11 mouse cellular contexts compared by ENCODE assay signal in the genomic region with DNA sequence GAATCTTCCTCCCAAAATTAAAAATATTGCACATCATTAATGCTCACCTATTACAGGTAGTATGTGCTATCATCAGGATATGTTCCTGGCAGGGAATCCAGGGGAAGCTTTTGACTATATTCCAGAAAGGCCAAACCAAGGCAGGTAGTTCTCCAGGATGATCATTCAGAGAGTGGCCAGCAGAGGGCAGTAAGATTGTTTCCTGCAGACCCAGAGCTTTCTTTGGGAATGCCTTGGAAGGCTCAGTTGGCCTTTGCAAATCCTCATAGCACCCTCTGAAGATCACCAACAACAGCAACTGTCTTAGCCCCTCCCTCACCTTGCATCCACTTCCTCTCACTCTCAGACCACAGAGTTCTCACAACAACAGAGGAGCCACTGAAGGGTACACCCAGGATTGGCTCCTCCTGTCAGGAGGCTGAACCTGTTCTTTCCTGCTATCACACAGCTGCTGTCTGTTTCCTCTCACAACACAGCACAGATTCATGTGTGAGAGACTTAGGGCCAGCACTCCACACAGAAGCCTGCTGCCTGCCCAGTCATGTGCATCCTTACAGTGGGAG. TPM values are rescaled to one million over a fixed set of nuclear protein-coding genes. Genes with fewer than 3 reads are reported as not detected.
DNase-seq lines count a peak whose midpoint lies in the region; ATAC-seq and TF ChIP-seq lines count a peak whose summit lies in the region.
"Had no signal": no experiment of that assay in that cellular context is flagged by ENCODE, and none has a peak within 500 bp of the region (broad histone marks: within the 10 kb centered on the region; RNA-seq: fewer than 3 reads in every experiment).

No protein-coding gene starts in this region.

- intact Hi-C loops in heart, postnatal 14 days (cut with DNase I), result no loop called here

- ATAC-seq in forebrain, postnatal 0 days, result no peak
- no peak for ATAC-seq in forebrain, embryonic 12.5 days (ENCODE audit: low FRiP score)
- ATAC-seq in midbrain, embryonic 14.5 days (ENCODE audit: low FRiP score, low TSS enrichment), result no peak
- no peak for ATAC-seq in midbrain, embryonic 13.5 days

- no peaks in the 10 kb centered on the region for H3K27me3 ChIP-seq in forebrain, postnatal 0 days (ENCODE audit: insufficient read depth, low read length)
- H3K27me3 ChIP-seq in forebrain, embryonic 12.5 days, result no peaks in the 10 kb centered on the region
- H3K27me3 ChIP-seq in midbrain, embryonic 14.5 days (ENCODE audit: control insufficient read depth, insufficient read depth, low read length), result no peaks in the 10 kb centered on the region
- no peaks in the 10 kb centered on the region for H3K27me3 ChIP-seq in midbrain, embryonic 13.5 days
- H3K27me3 ChIP-seq: limb, embryonic 13.5 days had no signal

- H3K9ac ChIP-seq in forebrain, postnatal 0 days, result no peak overlapping the region
- no peak overlapping the region for H3K9ac ChIP-seq in forebrain, embryonic 12.5 days
- no peak overlapping the region for H3K9ac ChIP-seq in midbrain, embryonic 14.5 days (replicated peaks; ENCODE audit: low read length)
- H3K9ac ChIP-seq in midbrain, embryonic 13.5 days (replicated peaks), result no peak overlapping the region
- H3K9ac ChIP-seq: limb, embryonic 13.5 days had no signal

- TF ChIP-seq POLR2A in cortical plate, adult 2 months (IDR thresholded peaks at IDR 0.05; ENCODE audit: extremely low read depth, insufficient read depth, low read length), result no peak

- DNase-seq in forebrain, postnatal 0 days, result peak; percentile 5
- peak; percentile 52 for DNase-seq in midbrain, embryonic 14.5 days
- peak; percentile 39 for DNase-seq in retina, postnatal 1 day
- no peak for DNase-seq in left cerebral cortex, adult 11 months (ENCODE audit: low spot score)
- DNase-seq in heart, postnatal 14 days, result no peak
- DNase-seq: adrenal gland, adult 8-10 months had no signal

- no peak overlapping the region for H3K4me2 ChIP-seq in forebrain, postnatal 0 days (ENCODE audit: low read depth)
- H3K4me2 ChIP-seq in forebrain, embryonic 12.5 days, result no peak overlapping the region
- H3K4me2 ChIP-seq in midbrain, embryonic 14.5 days (ENCODE audit: low read length), result no peak overlapping the region
- no peak overlapping the region for H3K4me2 ChIP-seq in midbrain, embryonic 13.5 days (replicated peaks)
- H3K4me2 ChIP-seq: limb, embryonic 13.5 days had no signal

- no peak overlapping the region for H3K27ac ChIP-seq in forebrain, postnatal 0 days (ENCODE audit: low read depth, low read length)
- H3K27ac ChIP-seq in forebrain, embryonic 12.5 days, result no peak overlapping the region
- no peak overlapping the region for H3K27ac ChIP-seq in midbrain, embryonic 14.5 days (replicated peaks; ENCODE audit: low read depth, low read length)
- no peak overlapping the region for H3K27ac ChIP-seq in midbrain, embryonic 13.5 days
- no peak overlapping the region for H3K27ac ChIP-seq in cortical plate, adult 2 months (ENCODE audit: insufficient read depth, low read length)
- H3K27ac ChIP-seq: limb, embryonic 13.5 days had no signal

- no peaks in the 10 kb centered on the region for H3K4me1 ChIP-seq in forebrain, postnatal 0 days (ENCODE audit: insufficient read depth)
- H3K4me1 ChIP-seq in forebrain, embryonic 12.5 days, result no peaks in the 10 kb centered on the region
- no peaks in the 10 kb centered on the region for H3K4me1 ChIP-seq in midbrain, embryonic 14.5 days (ENCODE audit: control insufficient read depth, insufficient read depth, low read length)
- no peaks in the 10 kb centered on the region for H3K4me1 ChIP-seq in midbrain, embryonic 13.5 days (replicated peaks)
- no peaks in the 10 kb centered on the region for H3K4me1 ChIP-seq in cortical plate, adult 2 months (ENCODE audit: control insufficient read depth, insufficient read depth, low read length)
- H3K4me1 ChIP-seq: limb, embryonic 13.5 days had no signal

- no peaks in the 10 kb centered on the region for H3K36me3 ChIP-seq in forebrain, postnatal 0 days (ENCODE audit: insufficient read depth)
- no peaks in the 10 kb centered on the region for H3K36me3 ChIP-seq in forebrain, embryonic 12.5 days (replicated peaks)
- H3K36me3 ChIP-seq in midbrain, embryonic 14.5 days (ENCODE audit: control insufficient read depth, insufficient read depth, low read length), result no peaks in the 10 kb centered on the region
- H3K36me3 ChIP-seq in midbrain, embryonic 13.5 days, result no peaks in the 10 kb centered on the region
- H3K36me3 ChIP-seq: limb, embryonic 13.5 days had no signal

- no peak overlapping the region for H3K4me3 ChIP-seq in forebrain, postnatal 0 days (ENCODE audit: low read depth, low read length)
- H3K4me3 ChIP-seq in forebrain, embryonic 12.5 days (replicated peaks), result no peak overlapping the region
- no peak overlapping the region for H3K4me3 ChIP-seq in midbrain, embryonic 14.5 days (replicated peaks; ENCODE audit: low read depth, low read length)
- no peak overlapping the region for H3K4me3 ChIP-seq in midbrain, embryonic 13.5 days (replicated peaks)
- no peak overlapping the region for H3K4me3 ChIP-seq in cortical plate, adult 2 months (ENCODE audit: insufficient read depth, low read length)
- H3K4me3 ChIP-seq: limb, embryonic 13.5 days had no signal

- no peaks in the 10 kb centered on the region for H3K9me3 ChIP-seq in forebrain, postnatal 0 days (ENCODE audit: low read length)
- no peaks in the 10 kb centered on the region for H3K9me3 ChIP-seq in forebrain, embryonic 12.5 days
- H3K9me3 ChIP-seq in midbrain, embryonic 14.5 days (ENCODE audit: control insufficient read depth, low read length), result no peaks in the 10 kb centered on the region
- no peaks in the 10 kb centered on the region for H3K9me3 ChIP-seq in midbrain, embryonic 13.5 days
- H3K9me3 ChIP-seq: limb, embryonic 13.5 days had no signal

- peak; percentile 52 for TF ChIP-seq CTCF in forebrain, postnatal 0 days (IDR thresholded peaks at IDR 0.05; ENCODE audit: low read depth)
- peak; percentile 48; the same call in 1 of the 2 replicates for TF ChIP-seq CTCF in cortical plate, adult 2 months (IDR thresholded peaks at IDR 0.05; ENCODE audit: extremely low read depth, insufficient read depth, low read length)

RNA-seq across cellular contexts. Expression of a gene that starts 23.0 kb away (rescaled TPM):
- total RNA-seq in forebrain, postnatal 0 days (2014; rRNA removed), result not detected in 2 replicates
- polyA plus RNA-seq in forebrain, postnatal 0 days (2015; fragmentation: Nextera tagmentation; extraction: Ambion mirVana), result not detected in 2 replicates
- polyA plus RNA-seq in forebrain, embryonic 12.5 days (2016; fragmentation: Nextera tagmentation; extraction: Ambion mirVana), result not detected in 2 replicates
- polyA plus RNA-seq in midbrain, embryonic 14.5 days (2014; fragmentation: Nextera tagmentation; extraction: Ambion mirVana), result not detected in 2 replicates
- 0.04 TPM in 1 of 2 replicates, not detected in the other for polyA plus RNA-seq in midbrain, embryonic 13.5 days (2015; fragmentation: Nextera tagmentation; extraction: Ambion mirVana)
- polyA plus RNA-seq in cortical plate, adult 2 months (2012; rRNA removed), result 0.02 TPM in 1 of 2 replicates, not detected in the other
- under 1 TPM in 1 of 2 experiments, not detected in 1; 0.12 TPM for total RNA-seq in heart, postnatal 14 days (2021)
- total RNA-seq: adrenal gland, adult 8-10 months; granulocyte monocyte progenitor cell, adult 5-6 weeks had no signal

Comparison
In these comparisons a context has a peak if more than half of its experiments do, and no peak if none do; other contexts are left out.
1. DNase-seq: peak in forebrain, postnatal 0 days (single experiment), midbrain, embryonic 14.5 days (single experiment) and retina, postnatal 1 day (single experiment); none in left cerebral cortex, adult 11 months (single experiment) and heart, postnatal 14 days (0 of 2).